Mouse (Mus musculus) testis, adult 2 months (tissue): Measurements from ENCODE around the gene Frmd4a. TPM values are rescaled to one million over a fixed set of nuclear protein-coding genes. Genes with fewer than 3 reads are reported as not detected.

Experiments
- H3K27ac ChIP-seq: fragments of 200-500 bp; 2 replicates; pipeline ENCODE4 v1.5.1; 2012; ENCODE audit warnings: low read depth, low read length; ENCODE audit not compliant: control insufficient read depth, insufficient read depth
- H3K27me3 ChIP-seq: fragments of 200-500 bp; 2 replicates; pipeline ENCODE4 v1.6.1; 2012; ENCODE audit warnings: mild to moderate bottlenecking, low read length, moderate library complexity; ENCODE audit not compliant: control insufficient read depth, insufficient read depth
- H3K36me3 ChIP-seq: fragments of 200-500 bp; 2 replicates; pipeline ENCODE4 v1.6.1; 2012; ENCODE audit warnings: mild to moderate bottlenecking, low read length; ENCODE audit not compliant: control insufficient read depth, insufficient read depth
- H3K4me1 ChIP-seq: fragments of 200-500 bp; 2 replicates; pipeline ENCODE4 v1.6.1; 2012; ENCODE audit warnings: low read length; ENCODE audit not compliant: control insufficient read depth, insufficient read depth
- H3K4me3 ChIP-seq: fragments of 200-500 bp; 2 replicates; pipeline ENCODE4 v1.5.1; 2012; ENCODE audit warnings: low read depth, mild to moderate bottlenecking, low read length, moderate library complexity, mixed read lengths; ENCODE audit not compliant: control insufficient read depth
- CTCF ChIP-seq: fragments of 200-500 bp; IDR thresholded peaks from 2 replicates; pipeline ENCODE4 v1.5.1; 2012; ENCODE audit warnings: low read depth, mild to moderate bottlenecking, inconsistent platforms, low read length, moderate library complexity; ENCODE audit not compliant: control insufficient read depth, insufficient read depth, insufficient replicate concordance
- POLR2A ChIP-seq: fragments of 200-500 bp; IDR thresholded peaks from 2 replicates; pipeline ENCODE4 v1.6.1; 2012; ENCODE audit warnings: low read depth, mild to moderate bottlenecking, inconsistent platforms, low read length, moderate library complexity; ENCODE audit not compliant: control insufficient read depth
- polyA plus RNA-seq: library from polyadenylated mRNA; depleted of rRNA; stranded (reverse); fragments of >200 nt; gene quantifications from 2 replicates; pipeline ENCODE4 v1.2.3, GENCODE M21; 2012

The Frmd4a gene
- polyA plus RNA-seq, 1 experiment: 6.1 TPM

GRCm38 (mm10) chr2:4466084-4466483, 448.6 kb downstream of the Frmd4a start:
- Histone ChIP-seq H3K27ac (no peak overlapping the region), H3K4me3 (no peak overlapping the region), H3K27me3 (no peaks in the 10 kb centered on the region), H3K4me1 (peaks cover 2% of the 10 kb centered on the region; the same call in 1 of the 2 replicates), H3K36me3 (no peaks in the 10 kb centered on the region)
- TF ChIP-seq POLR2A: no peak
- TF ChIP-seq CTCF: no peak

GRCm38 (mm10) chr2:4467314-4467713, 449.8 kb downstream of the Frmd4a start:
- Histone ChIP-seq H3K27me3 (no peaks in the 10 kb centered on the region), H3K4me3 (no peak overlapping the region), H3K27ac (no peak overlapping the region), H3K4me1 (peaks cover 2% of the 10 kb centered on the region; the same call in 1 of the 2 replicates), H3K36me3 (no peaks in the 10 kb centered on the region)
- no peak for TF ChIP-seq POLR2A
- no peak for TF ChIP-seq CTCF

DNA sequence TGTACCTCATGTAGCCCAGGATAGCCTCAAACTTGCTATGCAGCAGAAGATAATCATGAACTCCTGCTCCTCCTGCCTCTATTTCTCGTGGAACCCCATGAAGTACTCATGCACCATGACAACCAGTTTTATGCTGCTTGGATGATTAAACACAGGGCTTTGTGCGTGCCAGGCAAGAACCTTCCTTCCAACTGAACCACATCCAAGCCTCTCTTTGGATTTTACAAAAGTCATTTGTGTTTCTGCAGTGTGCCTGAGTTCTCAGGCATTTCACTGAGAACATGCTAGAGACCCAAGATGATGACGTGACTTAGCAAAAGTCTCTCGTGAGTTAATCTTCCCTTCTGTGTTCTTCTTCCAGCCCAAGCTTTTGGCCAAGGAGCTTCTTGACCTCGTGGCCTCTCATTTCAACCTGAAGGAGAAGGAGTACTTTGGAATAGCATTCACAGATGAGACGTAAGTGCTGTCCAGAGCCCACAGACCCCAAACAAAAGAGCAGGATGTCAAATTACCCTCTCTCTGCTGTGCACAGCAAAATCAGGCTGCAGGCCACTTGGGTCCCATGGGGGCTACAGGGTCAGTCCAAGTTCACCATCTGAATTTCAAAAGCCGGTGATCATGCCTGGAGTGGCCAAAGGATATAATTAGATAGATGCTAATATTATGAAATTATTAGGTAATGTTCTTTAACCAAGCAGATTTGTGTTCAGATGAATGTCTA, 455.4 kb downstream of the Frmd4a start:
- no peak overlapping the region for H3K27ac ChIP-seq
- TF ChIP-seq CTCF: no peak
- no peak for TF ChIP-seq POLR2A
- H3K4me3 ChIP-seq: no peak overlapping the region
- no peaks in the 10 kb centered on the region for H3K27me3 ChIP-seq
- H3K4me1 ChIP-seq: no peaks in the 10 kb centered on the region
- no peaks in the 10 kb centered on the region for H3K36me3 ChIP-seq

DNA sequence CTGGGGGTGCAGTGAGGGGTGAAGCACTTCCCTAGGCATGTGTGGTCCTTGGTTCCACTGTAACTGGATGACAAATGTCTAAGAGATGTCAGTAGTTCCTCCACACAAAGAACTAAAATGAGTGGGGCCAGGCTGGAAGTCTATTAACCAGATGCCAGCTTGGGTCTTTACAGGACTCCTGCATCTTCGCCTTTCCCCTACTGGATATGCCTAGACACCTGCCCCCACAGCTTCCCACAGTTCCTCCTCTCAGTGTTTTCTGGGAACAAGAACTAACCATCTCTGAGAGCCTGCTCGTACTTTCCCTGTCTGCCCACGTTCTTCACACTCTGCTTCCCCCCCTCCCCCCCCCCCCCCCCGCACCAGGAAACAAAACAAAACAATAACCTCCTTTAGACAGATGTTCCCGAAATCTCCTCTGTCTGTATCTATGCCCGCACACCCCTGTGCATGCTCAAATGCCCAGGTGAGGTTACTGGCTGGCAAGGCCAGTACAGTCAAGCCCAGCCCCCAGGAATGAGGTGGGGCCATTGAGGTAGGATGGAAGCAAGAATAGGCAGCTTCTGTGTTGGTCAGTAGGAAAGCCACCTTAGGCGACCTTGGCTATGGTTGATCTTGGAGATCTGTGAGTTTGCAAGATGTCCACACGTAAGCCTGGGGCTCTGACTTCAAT, 456.5 kb downstream of the Frmd4a start:
- no peaks in the 10 kb centered on the region for H3K36me3 ChIP-seq
- no peaks in the 10 kb centered on the region for H3K4me1 ChIP-seq
- H3K4me3 ChIP-seq: no peak overlapping the region
- no peaks in the 10 kb centered on the region for H3K27me3 ChIP-seq
- TF ChIP-seq CTCF (no peak), POLR2A (no peak)
- no peak overlapping the region for H3K27ac ChIP-seq

GRCm38 (mm10) chr2:4474539-4474937, 457.0 kb downstream of the Frmd4a start:
- Histone ChIP-seq H3K27ac (no peak overlapping the region), H3K27me3 (no peaks in the 10 kb centered on the region), H3K4me3 (no peak overlapping the region), H3K36me3 (no peaks in the 10 kb centered on the region), H3K4me1 (no peaks in the 10 kb centered on the region)
- no peak for TF ChIP-seq POLR2A
- TF ChIP-seq CTCF: no peak

GRCm38 (mm10) chr2:4475991-4476390, 458.5 kb downstream of the Frmd4a start:
- Histone ChIP-seq H3K36me3 (no peaks in the 10 kb centered on the region), H3K4me1 (no peaks in the 10 kb centered on the region), H3K4me3 (no peak overlapping the region), H3K27me3 (no peaks in the 10 kb centered on the region), H3K27ac (no peak overlapping the region)
- TF ChIP-seq POLR2A (no peak), CTCF (no peak)

DNA sequence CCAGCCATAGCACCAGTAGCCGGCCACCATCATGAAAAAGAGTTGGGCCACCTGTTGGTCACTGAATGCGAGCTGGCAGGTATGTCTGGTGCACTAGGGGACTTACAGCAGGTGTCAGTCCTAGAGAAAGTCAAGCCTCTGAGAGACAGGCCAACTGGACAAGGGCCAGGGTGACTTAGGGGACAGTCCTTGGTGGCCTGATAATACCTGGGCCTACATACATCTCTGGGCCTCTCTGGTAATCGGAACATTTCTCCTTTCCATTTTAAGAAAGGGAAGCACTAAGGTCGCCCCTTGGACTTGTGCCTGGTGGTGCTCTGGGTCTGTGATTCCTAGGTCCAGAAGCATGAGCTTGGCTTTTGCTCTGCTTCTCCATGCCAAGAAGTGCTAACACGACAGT, 459.1 kb downstream of the Frmd4a start:
- TF ChIP-seq CTCF (no peak), POLR2A (no peak)
- H3K4me3 ChIP-seq: no peak overlapping the region
- H3K27ac ChIP-seq: no peak overlapping the region
- H3K36me3 ChIP-seq: no peaks in the 10 kb centered on the region
- no peaks in the 10 kb centered on the region for H3K4me1 ChIP-seq
- H3K27me3 ChIP-seq: no peaks in the 10 kb centered on the region
